Mouse (Mus musculus) yolk sac, embryonic 10.5 days (tissue): ENCODE measurements at regions not wholly inside any gene's neighbourhood (a gene's known extent, or its start where the extent isn't known, plus 50 kb on each side); places are given as distances from the start of the nearest gene placed in this dataset.
"Not testable (repeated sequence)": the region's sequence is repeated elsewhere in the genome, so short reads cannot be mapped to it uniquely, and the experiment has no call there.

Source experiments
- DNase-seq: peaks from one replicate; pipeline ENCODE4 v3.0.0-alpha.2; 2017; ENCODE audit warnings: low spot score

- DNase-seq = no peak
These were observed 536.5 kb downstream of the Bckdhb start for GRCm38 (mm10) chr9:84461441-84461840.

- DNase-seq = peak; percentile 18
These were observed 541.8 kb downstream of the Bckdhb start for GRCm38 (mm10) chr9:84466741-84467140.

- DNase-seq = no peak
These were observed 547.8 kb downstream of the Bckdhb start for GRCm38 (mm10) chr9:84472696-84473095.

DNA sequence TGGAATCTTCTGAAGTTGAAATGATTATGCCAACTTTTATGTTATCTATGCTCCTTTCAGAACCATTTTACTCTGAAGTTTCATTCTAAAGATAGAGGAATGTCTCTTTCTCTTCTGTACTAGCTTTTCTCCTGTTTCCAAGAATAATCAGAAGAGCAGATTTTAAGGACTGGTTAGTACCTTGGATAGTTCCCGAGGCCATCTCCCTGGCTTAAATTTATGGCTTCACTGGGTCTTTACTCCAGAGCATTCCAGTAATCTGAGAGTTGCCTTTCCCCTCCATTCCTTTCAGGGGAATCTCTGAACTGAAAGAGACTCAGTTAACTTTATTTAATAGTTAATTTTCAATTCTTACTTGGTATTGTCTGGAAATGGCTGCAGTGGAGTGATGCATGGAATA is 551.0 kb downstream of the Bckdhb start:
- DNase-seq = no peak

DNA sequence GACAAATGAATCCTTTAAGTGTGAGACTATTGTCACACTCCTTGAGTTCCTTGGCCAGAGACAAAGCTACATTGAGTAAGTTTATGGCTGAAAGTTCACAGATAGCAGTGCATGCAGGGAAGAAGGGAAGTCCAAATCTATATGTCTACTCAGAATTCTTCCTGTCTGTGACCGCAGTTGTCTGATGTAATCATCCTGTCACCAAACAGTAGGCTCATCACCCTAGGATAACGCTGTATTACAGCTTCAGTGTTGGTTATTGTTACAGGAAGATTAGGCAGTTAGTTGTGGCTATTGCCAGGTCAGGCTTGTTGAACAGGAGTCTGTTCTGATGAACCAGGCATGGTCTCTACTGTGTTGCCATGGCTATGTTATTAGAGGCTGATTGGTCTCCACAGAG is 574.6 kb downstream of the Bckdhb start:
- DNase-seq = no peak

DNA sequence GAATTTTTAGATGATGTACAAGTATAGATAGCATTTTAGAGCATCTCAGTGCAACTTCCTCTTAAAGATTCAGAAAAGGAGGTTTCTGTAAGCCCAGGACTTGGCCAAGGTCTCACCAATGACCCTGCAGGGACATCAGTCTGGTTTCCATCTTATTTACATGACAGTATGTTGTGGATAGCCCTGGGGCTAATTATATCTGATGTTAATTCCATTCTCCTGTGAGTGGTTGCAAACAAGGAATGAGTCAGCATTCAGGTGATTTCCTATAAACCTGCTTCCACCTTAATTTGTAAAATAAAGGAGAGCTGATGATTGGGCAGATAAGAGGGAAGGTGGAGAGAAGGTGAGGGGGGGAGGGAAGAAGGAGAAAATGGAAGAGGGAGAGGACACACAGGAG is 578.0 kb downstream of the Bckdhb start:
- DNase-seq = not testable (repeated sequence)

DNA sequence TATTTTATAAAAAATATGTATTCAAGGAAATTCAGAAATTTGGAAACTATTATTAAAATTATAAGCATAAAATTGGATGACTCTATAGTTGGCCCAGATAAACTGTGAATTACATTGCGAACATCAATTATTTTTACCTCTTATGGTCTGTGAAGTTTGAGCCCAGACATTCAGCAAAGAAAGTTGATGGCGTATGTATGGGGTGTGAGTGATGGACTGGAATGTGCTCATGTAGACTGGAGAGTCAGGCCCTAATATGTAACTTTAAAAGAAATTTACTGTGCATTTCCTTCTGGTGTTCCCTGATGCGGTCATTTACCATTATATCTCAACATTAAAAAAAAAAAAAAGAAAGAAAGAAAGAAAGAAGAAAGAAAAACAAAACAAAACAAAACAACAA is 592.1 kb downstream of the Bckdhb start:
- DNase-seq = no peak

DNA sequence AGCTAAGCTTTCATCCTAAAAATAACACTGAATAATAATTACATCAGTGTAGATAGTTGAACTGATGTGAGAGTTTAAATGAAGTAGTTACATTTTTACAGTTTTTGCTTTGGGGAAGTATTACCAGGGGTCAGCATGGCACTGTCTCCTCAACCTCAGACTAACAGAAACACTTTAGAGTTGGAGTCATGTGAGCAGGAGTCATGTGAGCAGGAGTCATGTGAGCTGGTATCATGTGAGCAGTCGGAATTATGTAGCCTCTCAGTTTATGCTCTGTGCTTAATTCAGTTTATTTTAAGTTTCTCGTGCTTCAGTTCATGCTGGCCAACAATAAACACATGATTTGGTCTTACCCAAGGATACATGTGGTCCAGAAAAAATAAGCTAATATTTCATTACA is 620.5 kb downstream of the Bckdhb start:
- DNase-seq = no peak

- no peak for DNase-seq
These were observed 623.2 kb downstream of the Bckdhb start for GRCm38 (mm10) chr9:84548012-84548660.

DNA sequence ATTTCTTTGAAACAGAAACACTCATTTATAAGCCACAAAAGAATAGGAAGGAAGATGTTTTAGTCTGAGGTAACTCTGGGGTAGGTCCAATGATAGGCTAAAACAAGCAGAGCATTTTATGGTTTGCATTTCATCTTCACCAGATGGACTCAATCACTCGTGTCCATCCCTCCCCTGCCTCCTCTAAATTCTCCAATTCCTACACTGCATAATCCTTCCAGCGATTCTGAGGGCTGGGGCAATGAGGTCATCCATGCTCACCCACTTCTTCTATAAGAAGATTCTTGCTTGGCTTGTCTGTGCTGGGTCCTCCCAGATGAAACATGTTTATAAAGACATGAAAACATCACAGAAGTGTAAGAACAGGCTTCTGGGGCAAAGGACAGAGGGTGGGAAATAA is 630.3 kb downstream of the Bckdhb start:
- DNase-seq = no peak

DNA sequence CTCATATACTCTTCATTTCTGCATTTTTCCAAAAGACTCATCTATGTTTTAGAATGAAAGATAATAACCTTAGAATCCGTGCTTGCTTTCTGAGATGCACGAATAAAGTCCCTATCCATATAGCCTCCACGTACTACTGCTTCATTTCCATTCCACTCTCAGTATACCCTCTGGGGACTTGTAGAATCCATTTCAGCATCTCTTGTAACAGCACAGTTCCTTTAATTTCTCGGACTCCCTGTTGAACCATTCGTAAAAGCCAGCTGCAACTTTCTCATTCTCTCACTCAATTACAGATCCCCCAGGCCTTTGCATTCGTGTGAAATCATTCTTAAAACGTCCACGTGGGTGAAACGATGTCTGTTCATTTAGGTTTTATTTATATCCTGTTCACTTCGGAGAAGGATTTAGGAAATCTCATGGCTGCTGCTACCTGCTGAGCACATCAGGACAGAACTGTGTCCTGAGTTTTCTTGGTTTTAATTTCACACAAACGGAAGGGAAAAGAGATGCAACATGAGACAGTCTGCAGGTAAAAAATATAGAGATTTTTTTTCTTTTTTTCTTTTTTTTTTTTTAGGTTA is 631.4 kb downstream of the Bckdhb start:
- no peak for DNase-seq

DNA sequence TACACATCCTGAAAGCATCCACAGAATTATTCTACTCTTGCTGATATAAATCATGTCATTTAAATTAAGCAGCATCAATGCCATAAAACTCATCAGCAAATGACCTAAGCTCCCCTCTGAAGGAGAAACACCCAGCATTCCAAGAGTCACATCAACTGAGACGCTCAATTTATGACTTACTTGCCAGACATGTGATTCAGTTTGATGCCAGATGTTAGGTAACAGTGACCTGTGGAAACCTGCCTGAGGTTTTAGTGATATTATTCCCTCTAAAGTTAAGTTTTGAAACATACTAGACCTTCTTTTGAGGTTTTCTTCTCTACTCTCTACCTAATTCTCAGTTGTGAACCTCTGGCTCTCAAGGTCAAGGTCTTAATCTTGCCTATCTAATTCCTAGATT is 633.4 kb downstream of the Bckdhb start:
- no peak for DNase-seq

DNA sequence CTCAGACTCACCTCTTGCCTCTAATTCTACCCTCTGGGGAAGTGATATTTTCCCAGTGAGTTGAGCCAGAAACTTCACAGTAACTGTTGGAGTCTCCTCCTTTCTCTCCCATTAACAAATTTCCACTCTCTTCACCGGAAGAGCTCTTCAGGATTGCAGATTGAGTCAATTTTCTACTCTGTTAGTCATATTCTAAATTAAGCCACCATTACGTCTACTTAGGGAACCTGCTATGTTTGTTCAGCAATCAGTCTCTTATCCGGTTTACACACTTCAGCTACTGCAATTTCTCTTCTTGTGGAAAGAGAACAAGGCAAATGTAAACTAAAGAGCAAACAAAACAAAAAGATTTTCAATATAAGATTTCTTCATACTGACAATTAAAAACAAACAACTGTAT is 644.6 kb downstream of the Bckdhb start:
- DNase-seq = no peak

- no peak for DNase-seq
These were observed 652.8 kb downstream of the Bckdhb start for GRCm38 (mm10) chr9:84577781-84578180.

DNA sequence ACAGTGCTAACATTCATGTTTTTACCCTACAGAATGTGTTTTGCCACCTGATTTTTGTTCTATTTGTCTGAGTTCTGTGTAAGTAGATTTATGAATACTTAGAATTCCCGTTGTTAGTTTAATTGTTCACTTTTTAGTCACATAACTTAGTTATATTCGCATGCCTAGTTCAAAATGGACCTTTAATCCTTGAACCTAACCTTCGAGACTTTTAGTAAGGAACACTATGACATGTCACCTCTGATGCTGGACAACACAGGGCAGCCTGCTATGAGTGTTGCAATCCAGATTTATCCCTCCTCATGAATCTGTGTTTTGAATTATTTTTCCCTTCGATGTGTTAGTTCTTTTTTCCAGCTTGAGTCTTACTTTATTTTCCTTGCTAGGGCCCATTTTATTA is 662.8 kb downstream of the Bckdhb start:
- DNase-seq = no peak

- DNase-seq = peak; percentile 24
These were observed 669.8 kb downstream of the Bckdhb start for GRCm38 (mm10) chr9:84594724-84595123.
